Mouse (Mus musculus): ENCODE measurements at regions not wholly inside any gene's neighbourhood (a gene's known extent, or its start where the extent isn't known, plus 50 kb on each side); places are given as distances from the start of the nearest gene placed in this dataset.

DNA sequence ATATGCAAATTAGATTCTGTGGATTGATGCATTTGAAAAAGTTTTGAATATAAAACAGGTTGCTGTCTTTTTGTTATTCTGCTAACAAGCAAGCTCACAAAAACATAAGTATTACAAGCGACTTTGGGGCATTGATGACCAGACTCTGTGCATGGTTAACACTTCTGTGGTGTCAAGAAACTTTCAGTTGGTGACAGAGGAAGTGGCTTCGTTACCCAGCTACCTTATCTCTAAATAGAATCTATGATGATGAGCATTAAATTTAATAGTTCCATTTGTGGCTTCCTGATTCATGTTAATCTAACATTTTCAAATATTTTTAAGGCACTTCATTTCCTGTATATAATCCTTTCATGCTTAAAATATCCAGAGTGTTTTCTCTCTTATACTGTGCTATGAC is 100.8 kb downstream of the Tm2d1 start:
- no peak for DNase-seq

- DNase-seq = no peak
Measured at GRCm38 (mm10) chr4:98258336-98258735, 124.8 kb downstream of the Tm2d1 start.

DNA sequence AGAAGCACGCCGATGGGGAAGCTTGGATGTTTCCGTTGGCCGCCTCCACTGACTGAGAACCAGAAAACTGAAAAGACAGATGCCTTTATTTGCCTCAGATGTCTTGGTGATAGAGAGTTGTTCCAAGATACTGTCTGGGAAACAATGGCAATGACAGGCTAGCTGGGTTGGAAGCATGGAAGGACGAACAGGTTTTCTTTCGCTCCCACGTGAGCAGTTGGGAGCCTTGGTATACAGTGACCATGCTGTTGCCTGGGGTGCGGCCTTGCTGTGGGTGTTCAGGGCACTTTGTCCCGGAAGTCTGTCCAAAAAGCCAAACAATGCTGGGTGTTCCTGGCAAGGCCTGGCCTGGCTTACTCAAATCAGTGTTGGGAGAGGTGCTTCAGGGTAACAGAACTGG is 125.4 kb downstream of the Tm2d1 start:
- no peak for DNase-seq

DNA sequence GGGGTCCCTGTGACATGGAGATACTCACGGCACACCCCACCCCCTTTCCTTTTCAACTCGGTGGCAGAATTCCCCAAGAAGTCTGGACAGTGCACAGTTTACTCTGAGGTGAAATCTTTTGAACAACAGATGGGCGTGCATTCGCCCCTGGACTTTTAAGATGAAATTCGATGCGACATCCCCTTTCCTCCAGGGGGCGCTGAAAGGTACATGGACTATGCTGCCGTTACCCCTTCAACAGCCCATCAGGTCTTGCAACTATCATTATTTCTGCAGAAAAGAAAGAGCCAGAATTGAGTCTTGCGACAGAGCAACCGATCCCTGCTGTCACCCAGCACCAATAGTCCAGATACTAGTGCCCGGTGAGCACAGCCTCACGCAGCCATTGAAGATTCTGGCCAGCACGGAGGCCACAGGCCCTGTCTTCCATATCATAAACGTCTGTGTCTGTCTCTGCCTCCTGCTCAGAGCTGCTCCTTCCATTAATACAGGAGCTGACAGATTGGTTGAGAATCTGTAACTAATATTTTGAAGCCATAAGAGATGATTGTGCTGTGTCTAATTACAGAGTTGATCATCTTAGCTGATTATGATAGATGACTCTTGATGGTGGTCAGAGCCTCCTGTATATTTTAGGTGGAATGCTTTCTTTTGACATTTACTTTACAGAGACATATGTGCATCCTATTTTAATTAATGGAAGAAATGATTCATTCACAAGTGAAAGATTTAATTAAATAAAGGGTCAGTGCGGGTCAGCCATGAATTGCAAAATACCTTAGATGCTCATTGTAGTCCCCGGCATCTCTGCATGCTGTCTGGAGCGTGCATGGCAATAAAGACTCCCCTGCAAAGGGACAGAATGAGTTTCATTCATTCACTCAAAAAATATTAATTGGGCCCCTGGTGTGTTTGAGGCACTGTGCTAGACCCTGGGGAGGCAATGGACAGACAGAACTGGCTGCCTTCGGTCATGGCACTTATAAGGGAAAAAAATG is 128.0 kb downstream of the Tm2d1 start:
- DNase-seq = peak; percentile 9 to 45

- DNase-seq = peak; percentile 6 to 8
Measured at GRCm38 (mm10) chr4:98243941-98244929, 138.9 kb downstream of the Tm2d1 start.

GRCm38 (mm10) chr4:98243502-98243901 is 139.6 kb downstream of the Tm2d1 start:
- DNase-seq = peak; percentile 13 to 53

- no peak for DNase-seq
Measured at GRCm38 (mm10) chr4:98241921-98242320, 141.2 kb downstream of the Tm2d1 start.

- no peak for DNase-seq
Measured at GRCm38 (mm10) chr4:98240289-98240688, 142.8 kb downstream of the Tm2d1 start.

- no peak for DNase-seq
Measured at GRCm38 (mm10) chr4:98238075-98238474, 145.0 kb downstream of the Tm2d1 start.

- no peak for DNase-seq
Measured at GRCm38 (mm10) chr4:98237475-98237874, 145.6 kb downstream of the Tm2d1 start.

- no peak for DNase-seq
Measured at GRCm38 (mm10) chr4:98236006-98236783, 146.9 kb downstream of the Tm2d1 start.

- no peak for DNase-seq
Measured at GRCm38 (mm10) chr4:98228193-98228592, 154.9 kb downstream of the Tm2d1 start.

- DNase-seq = no peak
Measured at GRCm38 (mm10) chr4:98224366-98224765, 158.7 kb downstream of the Tm2d1 start.

- no peak for DNase-seq
Measured at GRCm38 (mm10) chr4:98223429-98223828, 159.7 kb downstream of the Tm2d1 start.

DNA sequence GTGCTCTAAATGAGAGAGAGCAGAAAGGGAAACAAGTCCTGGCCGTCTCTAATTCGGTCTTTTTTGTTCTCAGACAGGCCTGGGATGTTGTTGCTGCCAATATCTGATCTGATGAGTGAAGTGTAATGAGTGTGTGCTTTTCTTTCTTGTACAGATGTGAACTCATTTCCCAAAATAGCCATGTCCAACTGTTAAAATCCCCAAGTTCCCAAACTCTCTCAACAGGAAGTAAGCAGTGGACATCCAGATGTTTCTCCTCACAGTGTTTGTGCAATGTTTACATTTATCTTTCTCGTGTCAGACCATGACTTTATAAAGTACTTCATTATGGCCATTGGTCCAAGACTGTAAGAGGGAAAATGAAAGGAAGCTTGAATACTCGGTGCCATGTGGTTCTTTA is 161.5 kb downstream of the Tm2d1 start:
- DNase-seq = peak in 1 of 2 experiments; percentile 9

DNA sequence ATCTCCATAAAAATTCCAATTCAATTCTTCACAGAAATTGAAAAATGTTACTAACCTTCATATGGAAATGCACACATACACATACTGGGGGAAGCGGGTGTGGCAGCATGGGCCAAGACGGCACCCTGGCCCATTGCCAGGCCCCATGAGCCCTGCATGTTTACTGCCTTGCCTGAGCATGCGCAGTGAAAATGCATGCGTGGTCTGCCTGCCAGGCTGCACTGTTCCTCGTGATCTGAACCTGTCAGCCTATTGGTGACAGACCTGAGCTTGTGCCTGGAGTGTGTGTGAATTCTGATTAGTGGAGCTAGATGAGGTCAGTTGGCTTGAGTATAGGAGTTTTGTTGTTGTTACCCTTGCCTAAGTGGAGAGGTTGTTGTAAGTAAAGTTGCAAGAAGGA is 167.9 kb downstream of the Tm2d1 start:
- DNase-seq = no peak

DNA sequence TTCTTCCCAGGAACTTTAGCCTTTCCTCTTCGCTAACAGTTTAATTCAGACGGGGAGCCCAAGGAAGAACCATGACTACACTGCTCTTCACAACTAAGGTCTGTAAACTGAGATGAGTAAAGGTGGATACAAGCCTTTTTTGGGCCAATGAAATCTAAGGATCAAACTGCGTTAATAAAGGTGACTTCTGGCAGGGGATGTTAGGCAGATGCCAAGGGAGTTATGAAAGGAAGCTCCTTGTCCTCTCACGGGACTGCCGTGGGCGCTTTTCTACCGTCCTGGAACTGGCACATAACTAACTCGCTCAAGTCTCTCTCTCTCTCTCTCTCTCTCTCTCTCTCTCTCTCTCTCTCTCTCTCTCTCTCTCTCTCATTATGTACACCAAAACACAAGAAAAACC is 175.7 kb downstream of the Tm2d1 start:
- no peak for DNase-seq

- no peak for DNase-seq
Measured at GRCm38 (mm10) chr4:98206245-98206970, 176.7 kb downstream of the Tm2d1 start.

DNA sequence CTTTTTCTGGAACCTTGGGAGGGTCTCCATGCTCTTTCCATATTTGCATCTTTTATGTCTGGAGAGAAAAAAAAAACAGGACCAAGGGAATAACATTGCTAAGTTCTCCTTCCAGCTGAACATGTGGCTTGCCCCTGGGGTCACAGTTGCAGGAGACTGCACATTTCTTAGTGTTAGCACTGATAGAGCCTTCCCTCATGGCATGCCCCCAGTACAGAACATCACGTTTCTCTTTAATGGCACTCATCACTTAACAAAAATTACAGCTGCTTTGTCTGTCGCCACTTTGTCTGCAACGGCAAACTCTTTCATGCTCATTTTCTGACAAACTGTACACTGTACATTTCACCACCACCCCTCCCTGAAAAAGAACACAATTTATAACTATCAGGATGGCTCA is 180.0 kb downstream of the Tm2d1 start:
- DNase-seq = no peak

- DNase-seq = no peak
Measured at GRCm38 (mm10) chr4:98202232-98202631, 180.9 kb downstream of the Tm2d1 start.

- DNase-seq = no peak
Measured at GRCm38 (mm10) chr4:98201102-98201501, 182.0 kb downstream of the Tm2d1 start.

DNA sequence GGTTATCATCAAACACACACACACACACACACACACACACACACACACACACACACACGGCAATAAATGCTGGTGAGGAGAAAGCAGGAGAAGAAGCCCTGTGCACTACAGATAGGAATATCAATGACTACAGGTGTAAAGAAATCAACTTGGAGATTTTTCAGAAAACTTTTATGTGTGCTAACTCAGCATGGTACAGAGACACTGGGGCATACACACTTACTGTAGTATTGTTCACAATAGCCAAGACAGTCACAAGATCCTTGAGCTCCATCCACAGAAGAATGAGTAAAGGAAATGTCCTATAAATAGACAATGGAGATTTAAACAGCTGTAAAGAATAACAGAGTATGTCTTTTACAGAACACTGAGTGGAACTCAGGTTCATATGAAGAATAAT is 182.4 kb downstream of the Tm2d1 start:
- DNase-seq = no peak
